Comparison of ENCODE assay signal across 18 mouse cellular contexts in genomic region chr16:35004756-35005155, GRCm38 (mm10). TPM values are rescaled to one million over a fixed set of nuclear protein-coding genes. Genes with fewer than 3 reads are reported as not detected.
A peak's percentile ranks its signal among the peaks of the same experiment; 100 is the strongest.
DNase-seq lines count a peak whose midpoint lies in the region; ATAC-seq and TF ChIP-seq lines count a peak whose summit lies in the region.
"Had no signal": no experiment of that assay in that cellular context is flagged by ENCODE, and none has a peak within 500 bp of the region (broad histone marks: within the 10 kb centered on the region; RNA-seq: fewer than 3 reads in every experiment).

No protein-coding gene starts in this region.

- no peak overlapping the region for H3K4me3 ChIP-seq in kidney, adult 2 months (ENCODE audit: insufficient read depth, low read depth, low read length)
- H3K4me3 ChIP-seq in kidney, embryonic 14.5 days (ENCODE audit: low read length), result no peak overlapping the region
- H3K4me3 ChIP-seq in hindbrain, embryonic 10.5 days, result no peak overlapping the region
- H3K4me3 ChIP-seq: embryonic facial prominence, embryonic 10.5 days; embryonic facial prominence, embryonic 12.5 days; forebrain, embryonic 13.5 days; forebrain, embryonic 15.5 days had no signal

- ATAC-seq in kidney, embryonic 14.5 days (ENCODE audit: low FRiP score, low TSS enrichment), result no peak
- ATAC-seq: forebrain, embryonic 13.5 days; forebrain, embryonic 15.5 days had no signal

- no peak for TF ChIP-seq CTCF in kidney, adult 2 months (conservative IDR thresholded peaks at IDR 0.05; ENCODE audit: insufficient read depth, insufficient read length, low read depth, low read length)

- H3K36me3 ChIP-seq in kidney, adult 2 months (ENCODE audit: control insufficient read depth, insufficient read depth, low read length), result no peaks in the 10 kb centered on the region
- H3K36me3 ChIP-seq in kidney, embryonic 14.5 days (ENCODE audit: control insufficient read depth, insufficient read depth, low read length), result no peaks in the 10 kb centered on the region
- H3K36me3 ChIP-seq in hindbrain, embryonic 10.5 days, result no peaks in the 10 kb centered on the region
- H3K36me3 ChIP-seq: embryonic facial prominence, embryonic 10.5 days; embryonic facial prominence, embryonic 12.5 days; forebrain, embryonic 15.5 days had no signal

- no peaks in the 10 kb centered on the region for H3K27me3 ChIP-seq in kidney, adult 2 months (replicated peaks; ENCODE audit: control insufficient read depth, insufficient read depth, low read length)
- no peaks in the 10 kb centered on the region for H3K27me3 ChIP-seq in kidney, embryonic 14.5 days (ENCODE audit: control insufficient read depth, insufficient read depth, low read length)
- peaks cover 10% of the 10 kb centered on the region for H3K27me3 ChIP-seq in hindbrain, embryonic 10.5 days (ENCODE audit: insufficient read depth, poor library complexity, severe bottlenecking)
- H3K27me3 ChIP-seq: embryonic facial prominence, embryonic 12.5 days; forebrain, embryonic 15.5 days had no signal

- peak; percentile 82 for DNase-seq in kidney, adult 2 months
- peak; percentile 82 for DNase-seq in kidney, adult 9 months
- DNase-seq in kidney, postnatal 25 days, result no peak
- DNase-seq in adipocyte (ENCODE audit: low spot score), result peak; percentile 62
- no peak for DNase-seq in hindbrain, embryonic 10.5 days (ENCODE audit: low spot score)
- DNase-seq: adrenal gland, adult 8-10 months; adrenal gland, postnatal 14 days; adrenal gland, postnatal 36 days; cerebellum, adult 11-12 months; cerebellum, adult 2 months; cerebellum, adult 9-10 months; cerebellum, postnatal 10 days; cerebellum, postnatal 25 days had no signal

- no peak for TF ChIP-seq POLR2A in kidney, adult 2 months (IDR thresholded peaks at IDR 0.05; ENCODE audit: low read depth, low read length)

- no peak overlapping the region for H3K4me2 ChIP-seq in kidney, embryonic 14.5 days (replicated peaks; ENCODE audit: low read depth, low read length)
- H3K4me2 ChIP-seq: embryonic facial prominence, embryonic 12.5 days; forebrain, embryonic 13.5 days; forebrain, embryonic 15.5 days had no signal

- no peak overlapping the region for H3K9ac ChIP-seq in kidney, embryonic 14.5 days (ENCODE audit: low read depth, low read length)
- H3K9ac ChIP-seq: embryonic facial prominence, embryonic 12.5 days; forebrain, embryonic 13.5 days; forebrain, embryonic 15.5 days had no signal

- 53% methylated on average over 2 of the region's 2 CpGs for WGBS in kidney, adult 2 months
- 88% methylated on average over 2 of the region's 2 CpGs for WGBS in kidney, embryonic 14.5 days
- 90% methylated on average over 2 of the region's 2 CpGs for WGBS in hindbrain, embryonic 10.5 days

- peak overlapping the region; percentile 92 for H3K27ac ChIP-seq in kidney, adult 2 months (ENCODE audit: insufficient read depth, low read depth, low read length)
- no peak overlapping the region for H3K27ac ChIP-seq in kidney, embryonic 14.5 days (ENCODE audit: low read depth, low read length)
- H3K27ac ChIP-seq in hindbrain, embryonic 10.5 days, result no peak overlapping the region
- H3K27ac ChIP-seq: embryonic facial prominence, embryonic 10.5 days; embryonic facial prominence, embryonic 12.5 days; forebrain, embryonic 13.5 days; forebrain, embryonic 15.5 days had no signal

- no peaks in the 10 kb centered on the region for H3K9me3 ChIP-seq in kidney, embryonic 14.5 days (ENCODE audit: control insufficient read depth, low read length)
- no peaks in the 10 kb centered on the region for H3K9me3 ChIP-seq in hindbrain, embryonic 10.5 days
- H3K9me3 ChIP-seq: embryonic facial prominence, embryonic 10.5 days; embryonic facial prominence, embryonic 12.5 days; forebrain, embryonic 13.5 days; forebrain, embryonic 15.5 days had no signal

- H3K4me1 ChIP-seq in kidney, adult 2 months (ENCODE audit: control insufficient read depth, insufficient read depth, low read length), result peaks cover 18% of the 10 kb centered on the region; the same call in 1 of the 2 replicates
- no peaks in the 10 kb centered on the region for H3K4me1 ChIP-seq in kidney, embryonic 14.5 days (ENCODE audit: control insufficient read depth, insufficient read depth, low read length)
- peaks cover 13% of the 10 kb centered on the region for H3K4me1 ChIP-seq in hindbrain, embryonic 10.5 days (replicated peaks)

RNA-seq across cellular contexts. Expression of gene Hacd2, which starts 17.5 kb away (rescaled TPM):
- polyA plus RNA-seq in kidney, adult 2 months (2012; rRNA removed), result 68.4 and 70.8 TPM in 2 replicates
- polyA plus RNA-seq in kidney, embryonic 14.5 days (2014; fragmentation: Nextera tagmentation; extraction: Ambion mirVana), result 51.4 and 73.9 TPM in 2 replicates
- 72.5 and 74.9 TPM in 2 replicates for polyA plus RNA-seq in hindbrain, embryonic 10.5 days (2016; fragmentation: Nextera tagmentation; extraction: Ambion mirVana)

Comparison
In these comparisons a context has a peak if more than half of its experiments do, and no peak if none do; other contexts are left out.
1. DNase-seq: peak in kidney, adult 2 months (single experiment), kidney, adult 9 months (single experiment) and adipocyte (single experiment); none in kidney, postnatal 25 days (0 of 2) and hindbrain, embryonic 10.5 days (single experiment).